Mouse (Mus musculus) fat pad, adult 2 months (tissue): ENCODE data around the gene Ptms.

Experiments
- DNase-seq: peaks from one replicate; pipeline ENCODE4 v3.0.0-alpha.2; 2011; ENCODE audit warnings: low read depth, low spot score; ENCODE audit errors: extremely low read depth

Gene Ptms

GRCm38 (mm10) chr6:124930754-124931524 lies 11.0 kb upstream of the Ptms start, which contains the start of gene Mlf2:
Gene Mlf2, plus strand, starts transcription at chr6:124931386.
- DNase-seq, result no peak

DNA sequence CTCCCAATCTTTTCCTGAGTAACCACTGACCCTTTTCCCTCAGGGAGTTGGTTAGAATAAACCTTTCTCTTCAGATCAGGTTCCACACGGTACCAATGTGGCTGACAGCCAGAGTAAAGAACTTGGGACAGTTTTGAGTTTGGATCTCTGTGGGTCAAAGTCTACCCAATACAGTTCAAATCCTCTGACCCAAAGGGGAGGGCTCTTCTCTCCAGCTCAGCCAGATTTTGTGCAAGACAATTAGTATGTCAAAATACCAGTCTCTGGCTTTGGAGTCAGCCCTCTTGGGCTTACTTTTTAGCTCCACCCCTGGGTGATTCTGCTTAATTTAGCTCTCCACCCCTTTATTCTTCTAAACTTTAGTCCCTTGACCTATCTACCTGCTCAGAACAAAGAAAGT lies 10.3 kb upstream of the Ptms start:
- no peak for DNase-seq

DNA sequence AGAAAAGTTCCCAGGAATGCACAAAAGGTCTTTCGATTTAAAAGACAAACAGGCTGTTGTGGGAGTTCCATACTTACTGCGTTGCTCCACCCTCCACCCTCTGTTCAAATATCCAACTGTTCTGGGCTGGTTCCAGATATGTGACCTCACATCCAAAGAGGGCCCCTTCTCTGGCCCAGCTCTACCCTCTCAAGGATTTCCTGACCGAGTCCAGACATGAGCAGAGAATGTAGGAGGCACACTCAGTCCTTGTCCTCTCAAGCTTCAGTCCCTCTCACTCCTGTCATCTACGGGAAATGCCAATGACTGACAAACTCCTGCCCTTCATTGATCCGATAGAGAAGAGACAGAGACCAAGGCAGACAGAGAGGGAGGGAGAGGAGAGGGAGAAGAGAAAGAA lies 6.0 kb upstream of the Ptms start:
- DNase-seq, result no peak

DNA sequence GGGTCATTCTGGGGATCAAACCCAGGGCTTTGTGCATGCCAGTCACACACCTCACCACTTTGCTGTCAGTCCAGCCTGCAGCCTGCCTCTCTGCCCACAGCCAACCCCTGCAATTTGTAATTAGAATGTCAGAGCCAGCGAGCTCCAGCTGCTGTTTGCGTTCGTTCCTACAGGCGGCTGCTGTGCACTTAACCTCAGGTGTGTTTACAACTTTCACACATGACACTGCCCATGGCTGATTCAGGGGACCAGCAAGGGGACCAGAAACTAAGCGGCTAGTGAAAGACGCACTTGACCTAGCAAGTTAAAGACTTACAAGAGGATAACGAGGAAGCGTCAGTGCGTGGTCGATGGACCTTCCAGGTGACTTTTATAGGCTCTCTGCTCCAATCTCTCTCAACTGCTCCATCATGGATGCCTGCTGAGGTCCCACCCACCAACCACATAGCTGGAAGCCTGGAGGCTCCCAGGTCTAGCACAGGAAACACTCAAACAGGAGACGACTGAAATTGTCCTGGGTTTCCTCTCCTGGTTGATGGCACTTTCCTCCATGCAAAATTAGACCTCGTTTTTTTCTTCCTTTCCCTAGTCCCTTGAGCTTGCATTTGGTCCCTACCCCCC lies 5.4 kb upstream of the Ptms start:
- no peak for DNase-seq

GRCm38 (mm10) chr6:124921539-124921938 lies 1.6 kb upstream of the Ptms start:
- no peak for DNase-seq

- no peak for DNase-seq
These were observed 599 bp upstream of the Ptms start for GRCm38 (mm10) chr6:124920318-124921085.

DNA sequence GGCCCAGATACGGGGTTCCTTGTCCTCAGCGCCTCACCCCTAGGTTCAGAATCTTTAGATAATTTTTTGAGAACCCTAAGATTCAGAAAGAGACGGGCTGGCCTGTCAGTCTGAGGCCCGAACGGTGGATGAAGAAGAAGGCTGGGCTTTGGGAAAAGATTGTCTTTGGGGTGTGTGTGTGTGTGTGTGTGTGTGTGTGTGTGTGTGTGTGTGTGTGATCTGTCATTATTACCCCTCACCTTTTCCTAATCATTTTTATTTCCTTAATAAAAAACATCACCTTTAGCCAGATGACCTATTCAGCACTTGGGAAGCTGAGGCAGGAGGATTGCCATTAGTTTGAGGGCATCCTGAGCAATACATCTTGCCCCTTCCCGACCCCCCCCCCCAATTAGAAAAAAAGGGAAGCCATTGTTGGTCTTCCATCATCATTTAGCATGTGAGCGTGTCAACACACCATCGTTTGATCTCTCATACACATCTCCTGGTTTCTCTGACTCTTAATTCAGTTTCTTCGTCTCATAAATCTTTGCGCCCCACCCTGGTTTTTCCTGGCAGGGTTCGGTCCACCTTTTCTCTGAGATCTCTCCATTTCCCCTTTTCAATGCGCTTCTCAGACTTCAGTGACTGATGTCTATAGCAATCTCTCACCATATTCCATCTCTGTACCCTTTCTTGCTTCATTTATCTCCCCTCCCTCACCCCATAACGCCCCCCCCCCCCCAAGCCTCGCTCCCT lies 844 bp downstream of the Ptms start:
- DNase-seq, result no peak

DNA sequence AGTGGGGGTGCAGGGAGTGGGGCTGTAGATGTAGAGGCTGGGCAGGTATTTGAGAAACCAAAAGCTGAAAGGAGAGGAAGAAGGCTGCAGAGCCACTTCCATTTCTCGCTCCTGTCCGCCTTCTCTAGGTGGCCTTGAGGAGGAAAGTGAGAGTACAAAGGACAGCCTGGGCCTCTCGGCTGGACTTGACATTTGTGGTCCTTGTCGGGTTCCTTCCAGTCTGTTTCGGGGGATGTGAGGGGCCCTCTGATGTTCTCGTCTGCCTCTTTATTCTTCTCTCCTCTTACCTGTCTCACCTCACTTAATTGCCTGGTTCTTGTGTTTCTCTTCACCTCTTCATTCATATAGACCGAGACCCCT lies 1.6 kb downstream of the Ptms start:
- DNase-seq, result no peak

DNA sequence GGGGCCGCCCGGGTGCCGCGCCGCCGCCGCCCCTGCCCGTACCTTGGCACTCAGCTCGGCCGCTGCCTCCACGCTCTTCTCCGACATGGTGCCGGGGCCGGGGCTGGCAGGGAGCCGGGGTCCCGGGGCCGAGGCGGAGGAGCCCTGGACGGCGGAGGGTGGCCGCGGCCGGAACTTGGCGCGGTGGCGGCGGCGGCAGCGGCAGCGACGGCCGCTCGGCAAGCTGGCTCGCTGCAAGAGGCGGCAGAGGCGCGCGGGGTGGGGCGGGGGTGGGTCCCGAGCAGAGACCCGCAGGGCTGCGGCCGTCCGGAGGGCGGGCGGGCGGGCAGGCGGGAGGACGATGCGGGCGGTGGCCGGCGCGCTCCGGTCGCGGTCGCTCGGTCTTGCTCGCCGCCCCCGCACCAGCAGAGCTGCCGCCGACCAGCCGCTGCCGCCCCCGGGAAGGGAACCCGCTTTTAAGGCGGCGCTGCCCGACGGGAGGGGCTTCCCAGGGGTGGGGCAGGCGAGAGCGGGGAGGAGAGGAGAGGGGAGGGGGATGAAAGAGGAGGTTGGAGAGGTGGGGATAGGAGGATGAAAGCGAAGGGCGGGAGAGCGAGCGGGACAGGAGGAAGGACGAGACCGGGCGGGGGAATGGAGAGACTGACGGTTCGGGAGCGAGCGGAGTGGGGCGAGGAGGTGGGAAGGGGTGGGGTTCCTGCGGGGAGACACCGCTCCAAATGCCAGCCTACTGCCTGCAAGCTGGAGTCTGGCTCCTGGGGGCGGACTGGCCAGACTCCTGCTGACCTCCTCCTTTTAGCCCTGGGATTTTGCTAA lies 2.2 kb downstream of the Ptms start:
- DNase-seq, result peak; percentile 47

DNA sequence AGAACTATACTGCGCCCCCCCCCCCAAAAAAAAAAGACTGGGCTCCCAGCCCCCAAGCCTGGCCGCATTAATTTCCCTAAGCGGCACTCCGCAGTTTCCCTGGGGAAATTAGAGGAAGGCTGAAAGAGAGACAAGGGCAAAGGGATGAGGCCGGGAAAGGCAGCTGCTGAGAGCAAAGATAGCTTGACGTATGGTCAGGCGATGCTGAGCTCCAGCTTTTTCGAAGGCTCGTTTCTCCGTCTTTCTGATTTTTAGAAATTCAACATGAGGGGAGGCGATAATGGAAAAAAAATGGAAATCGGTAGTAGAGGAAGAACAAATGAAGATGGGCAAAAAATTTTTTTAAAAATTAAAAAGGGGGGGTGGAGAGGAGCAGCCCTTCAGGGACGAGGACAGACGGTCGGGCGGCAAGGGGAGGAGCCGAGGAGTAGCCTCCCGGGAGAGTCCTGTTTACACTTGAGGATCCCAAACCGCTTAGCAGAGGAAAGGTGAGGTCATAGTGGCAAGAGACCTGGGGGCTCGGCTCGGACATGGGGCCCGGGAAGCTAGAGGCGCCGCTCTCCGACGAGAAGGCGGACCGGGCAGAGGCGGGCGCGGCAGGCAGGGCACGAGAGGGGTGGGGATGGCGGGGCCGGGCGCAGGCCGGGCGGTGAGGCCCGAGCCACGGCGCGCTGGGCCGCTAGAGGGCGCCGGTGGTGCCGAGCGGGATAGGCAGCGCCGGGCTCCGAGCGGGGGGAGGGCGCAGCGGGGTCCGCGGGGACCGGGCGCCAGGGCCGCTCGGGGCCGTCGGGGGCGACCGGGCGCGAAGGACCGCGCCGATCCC lies 3.0 kb downstream of the Ptms start:
- no peak for DNase-seq

DNA sequence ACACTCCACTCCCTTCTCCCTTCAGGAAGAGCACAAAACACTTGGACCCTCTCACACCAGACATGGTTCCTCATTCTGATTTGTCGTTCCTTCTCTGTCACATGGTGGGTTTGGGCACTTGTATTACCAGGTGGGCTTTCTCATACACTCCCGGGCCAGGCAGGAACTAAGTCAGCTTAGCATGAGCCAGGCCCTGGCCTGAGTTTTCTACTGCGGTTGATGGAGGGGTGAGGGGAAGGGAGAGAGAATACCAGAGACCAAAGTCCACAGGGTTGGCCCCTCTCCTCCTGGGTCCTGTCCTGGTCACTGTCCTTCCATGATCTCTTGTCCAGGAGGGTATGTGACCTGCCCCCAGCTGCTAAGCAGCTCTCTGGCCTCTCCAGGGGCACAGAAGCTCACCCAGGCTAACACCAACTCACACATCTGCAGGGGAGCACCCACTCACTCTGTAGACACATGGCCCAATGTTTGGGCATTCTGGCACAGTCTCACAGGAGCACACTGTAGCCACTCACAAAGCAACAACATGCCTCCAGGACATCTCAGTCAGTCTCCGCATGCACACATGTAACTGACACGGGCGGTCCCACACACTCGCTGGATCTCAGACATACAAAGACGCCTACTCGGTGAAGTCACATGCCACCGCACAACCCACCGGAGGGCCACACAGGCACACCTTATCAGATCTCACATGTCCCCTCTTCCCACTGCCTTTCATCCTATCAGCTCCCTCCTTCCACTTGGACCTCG lies 3.8 kb downstream of the Ptms start:
- DNase-seq, result no peak

- DNase-seq, result no peak
These were observed 4.6 kb downstream of the Ptms start for GRCm38 (mm10) chr6:124915160-124915941.

DNA sequence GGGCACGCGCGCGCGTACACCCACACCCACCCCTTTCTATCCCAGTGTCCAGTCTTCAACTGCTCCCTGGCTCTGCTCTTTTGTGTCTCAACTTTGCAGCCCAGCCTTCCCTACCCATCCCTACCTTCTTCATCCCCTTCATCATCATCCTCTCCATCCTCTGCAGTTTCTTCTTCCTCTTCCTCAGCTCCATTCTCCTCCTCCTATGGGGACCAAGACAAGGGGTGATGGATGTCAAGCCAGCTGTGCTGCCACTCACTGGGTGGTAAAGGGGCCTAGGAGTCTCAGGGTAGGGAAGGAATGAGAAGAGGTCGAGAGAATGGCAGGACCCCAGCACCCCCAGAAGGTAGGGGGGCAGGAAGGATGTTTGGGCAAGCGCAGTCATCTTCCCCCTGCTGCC lies 5.4 kb downstream of the Ptms start:
- DNase-seq, result no peak

GRCm38 (mm10) chr6:124913721-124914285 lies 6.1 kb downstream of the Ptms start:
- no peak for DNase-seq

- DNase-seq, result no peak
These were observed 6.7 kb downstream of the Ptms start for GRCm38 (mm10) chr6:124913214-124913613.

DNA sequence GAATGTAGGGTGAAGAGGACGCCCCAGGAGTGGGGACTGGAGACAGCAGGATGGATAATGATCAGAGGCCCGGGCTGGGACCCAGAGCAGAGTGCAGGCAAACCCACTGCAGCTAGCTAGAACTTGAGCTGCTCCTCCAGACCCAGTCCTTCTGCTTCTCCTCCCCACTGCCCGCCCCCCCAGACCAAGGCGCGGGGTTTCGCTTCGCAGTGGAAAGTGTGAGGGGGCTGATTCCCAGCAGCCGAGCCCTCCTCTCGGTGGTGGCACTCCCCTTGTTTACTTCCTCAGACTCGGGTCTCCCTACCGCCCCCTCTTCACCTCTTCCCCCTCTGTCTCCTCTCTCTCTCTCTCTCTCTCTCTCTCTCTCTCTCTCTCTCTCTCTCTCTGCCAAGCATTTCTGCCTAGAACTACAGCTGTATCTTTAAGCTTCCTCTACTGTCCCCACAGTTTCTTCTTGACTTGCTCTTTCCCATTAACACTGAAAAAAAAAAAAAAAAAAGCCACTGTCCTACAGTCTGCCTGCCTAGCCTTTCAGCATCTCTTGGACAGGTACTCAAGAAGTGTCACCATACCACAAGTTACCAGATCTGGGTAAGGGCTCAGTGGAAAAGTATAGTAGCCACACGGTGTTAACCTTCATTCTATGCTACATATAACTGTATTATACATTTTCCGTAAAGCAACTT lies 8.2 kb downstream of the Ptms start, which contains the start of gene Lag3:
TSS of gene Lag3 (minus strand) at position 173 of the 686 bp plus-strand sequence.
- no peak for DNase-seq

- DNase-seq, result no peak
These were observed 9.9 kb downstream of the Ptms start for GRCm38 (mm10) chr6:124910032-124910431.
